Comparison of ENCODE assay signal across 8 mouse cellular contexts in genomic region chr19:8945251-8945650, GRCm38 (mm10). TPM values are rescaled to one million over a fixed set of nuclear protein-coding genes. Genes with fewer than 3 reads are reported as not detected.
DNase-seq lines count a peak whose midpoint lies in the region; ATAC-seq and TF ChIP-seq lines count a peak whose summit lies in the region.

No protein-coding gene starts in this region.

- peak overlapping the region; percentile 50 for H3K4me2 ChIP-seq in heart, embryonic 12.5 days
- H3K4me2 ChIP-seq in hindbrain, embryonic 16.5 days (ENCODE audit: low read length), result peak overlapping the region; percentile 38
- H3K4me2 ChIP-seq in midbrain, embryonic 12.5 days (replicated peaks), result peak overlapping the region; percentile 31; the same call in 1 of the 2 replicates

- peak overlapping the region; percentile 18 for H3K4me3 ChIP-seq in heart, embryonic 12.5 days
- H3K4me3 ChIP-seq in bone marrow macrophage, adult 2 months (ENCODE audit: insufficient read depth, low read length), result peak overlapping the region; percentile 56
- H3K4me3 ChIP-seq in hindbrain, embryonic 16.5 days (ENCODE audit: low read length), result peak overlapping the region; percentile 13; the same call in 1 of the 2 replicates
- peak overlapping the region; percentile 13; the same call in 1 of the 2 replicates for H3K4me3 ChIP-seq in midbrain, embryonic 12.5 days
- H3K4me3 ChIP-seq in thymus, adult 2 months (ENCODE audit: control insufficient read depth, insufficient read depth, low read length), result no peak overlapping the region

- no peak for TF ChIP-seq POLR2A in bone marrow macrophage, adult 2 months (IDR thresholded peaks at IDR 0.05; ENCODE audit: borderline replicate concordance, low read depth, low read length)
- no peak for TF ChIP-seq POLR2A in thymus, adult 2 months (IDR thresholded peaks at IDR 0.05; ENCODE audit: control insufficient read depth, extremely low read depth, insufficient read depth, low read length, poor library complexity)

- intact Hi-C loops in heart, postnatal 10 days (cut with DNase I), result no loop called here

- H3K9me3 ChIP-seq in heart, embryonic 12.5 days (replicated peaks), result no peaks in the 10 kb centered on the region
- H3K9me3 ChIP-seq in hindbrain, embryonic 16.5 days (ENCODE audit: control insufficient read depth, low read length), result no peaks in the 10 kb centered on the region
- no peaks in the 10 kb centered on the region for H3K9me3 ChIP-seq in midbrain, embryonic 12.5 days

- peaks cover 34% of the 10 kb centered on the region for H3K4me1 ChIP-seq in heart, embryonic 12.5 days (replicated peaks)
- peaks cover 24% of the 10 kb centered on the region for H3K4me1 ChIP-seq in bone marrow macrophage, adult 2 months (ENCODE audit: control insufficient read depth, insufficient read depth, low read length)
- peaks cover 22% of the 10 kb centered on the region for H3K4me1 ChIP-seq in hindbrain, embryonic 16.5 days (ENCODE audit: control insufficient read depth, insufficient read depth, low read depth, low read length)
- peaks cover 35% of the 10 kb centered on the region for H3K4me1 ChIP-seq in midbrain, embryonic 12.5 days
- H3K4me1 ChIP-seq in thymus, adult 2 months (replicated peaks; ENCODE audit: control insufficient read depth, insufficient read depth, low read length), result peaks cover 21% of the 10 kb centered on the region

- H3K36me3 ChIP-seq in heart, embryonic 12.5 days, result peaks cover 64% of the 10 kb centered on the region
- H3K36me3 ChIP-seq in hindbrain, embryonic 16.5 days (ENCODE audit: control insufficient read depth, insufficient read depth, low read length), result peaks cover 41% of the 10 kb centered on the region
- peaks cover 62% of the 10 kb centered on the region for H3K36me3 ChIP-seq in midbrain, embryonic 12.5 days
- H3K36me3 ChIP-seq in thymus, adult 2 months (ENCODE audit: control insufficient read depth, insufficient read depth, low read length), result peaks cover 52% of the 10 kb centered on the region

- no peak for TF ChIP-seq CTCF in bone marrow macrophage, adult 2 months (IDR thresholded peaks at IDR 0.05; ENCODE audit: low read depth, low read length)
- no peak for TF ChIP-seq CTCF in thymus, adult 2 months (IDR thresholded peaks at IDR 0.05; ENCODE audit: borderline replicate concordance, control insufficient read depth, extremely low read depth, insufficient read depth, low read length, poor library complexity)

- DNase-seq in heart, postnatal 10 days, result no peak
- no peak for DNase-seq in spleen, postnatal 36 days (ENCODE audit: low spot score in 2 of 2)
- DNase-seq in kidney, postnatal 36 days, result no peak
- DNase-seq in thymus, adult 2 months, result no peak

- H3K27me3 ChIP-seq in heart, embryonic 12.5 days (replicated peaks), result no peaks in the 10 kb centered on the region
- H3K27me3 ChIP-seq in hindbrain, embryonic 16.5 days (replicated peaks; ENCODE audit: control insufficient read depth, insufficient read depth, low read length), result no peaks in the 10 kb centered on the region
- no peaks in the 10 kb centered on the region for H3K27me3 ChIP-seq in midbrain, embryonic 12.5 days
- no peaks in the 10 kb centered on the region for H3K27me3 ChIP-seq in thymus, adult 2 months (ENCODE audit: control insufficient read depth, insufficient read depth, low read length)

- ATAC-seq in heart, embryonic 12.5 days (ENCODE audit: insufficient number of reproducible peaks, low FRiP score), result no peak
- no peak for ATAC-seq in hindbrain, embryonic 16.5 days
- no peak for ATAC-seq in midbrain, embryonic 12.5 days (ENCODE audit: low FRiP score, low read depth)

- H3K9ac ChIP-seq in heart, embryonic 12.5 days, result 0 out of 2 replicates have a peak overlapping the region, but pooled peaks have one; percentile 33
- no peak overlapping the region; the same call in 1 of the 2 replicates for H3K9ac ChIP-seq in hindbrain, embryonic 16.5 days (ENCODE audit: low read depth, low read length)
- no peak overlapping the region for H3K9ac ChIP-seq in midbrain, embryonic 12.5 days (replicated peaks)

- WGBS in heart, embryonic 12.5 days, result 82% methylated on average over 6 of the region's 6 CpGs
- WGBS in hindbrain, embryonic 16.5 days, result 86% methylated on average over 6 of the region's 6 CpGs
- WGBS in midbrain, embryonic 12.5 days, result 91% methylated on average over 6 of the region's 6 CpGs
- WGBS in thymus, adult 2 months, result 76% methylated on average over 6 of the region's 6 CpGs

- H3K27ac ChIP-seq in heart, embryonic 12.5 days (ENCODE audit: poor library complexity, severe bottlenecking), result peak overlapping the region; percentile 13; the same call in 1 of the 2 replicates
- H3K27ac ChIP-seq in bone marrow macrophage, adult 2 months (ENCODE audit: insufficient read depth, low read depth, low read length), result peak overlapping the region; percentile 71
- H3K27ac ChIP-seq in hindbrain, embryonic 16.5 days (ENCODE audit: low read depth, low read length), result no peak overlapping the region
- no peak overlapping the region for H3K27ac ChIP-seq in midbrain, embryonic 12.5 days (replicated peaks)
- H3K27ac ChIP-seq in thymus, adult 2 months (ENCODE audit: control insufficient read depth, insufficient read depth, low read length), result no peak overlapping the region

RNA-seq across cellular contexts. Expression of gene Mta2, which starts 3.6 kb away (rescaled TPM):
- polyA plus RNA-seq in heart, embryonic 12.5 days (2016; fragmentation: Nextera tagmentation; extraction: Ambion mirVana), result 106 and 115 TPM in 2 replicates
- total RNA-seq in heart, postnatal 10 days (2021), result 10 to 100 TPM; 54.4 to 59.5 TPM
- polyA plus RNA-seq in bone marrow macrophage, adult 2 months (2012; ENCODE audit: insufficient read depth, insufficient read length, missing spikeins), result 78.6 and 81.2 TPM in 2 replicates
- 91.3 and 103 TPM in 2 replicates for polyA plus RNA-seq in hindbrain, embryonic 16.5 days (2015; fragmentation: Nextera tagmentation; extraction: Ambion mirVana)
- 189 and 192 TPM in 2 replicates for polyA plus RNA-seq in midbrain, embryonic 12.5 days (2016; fragmentation: Nextera tagmentation; extraction: Ambion mirVana)
- polyA plus RNA-seq in thymus, adult 2 months (2012; rRNA removed), result 79.6 and 92.0 TPM in 2 replicates

RNA-seq across cellular contexts. Expression of gene Tut1, which starts 8.4 kb away (rescaled TPM):
- 17.1 and 19.4 TPM in 2 replicates for polyA plus RNA-seq in heart, embryonic 12.5 days (2016; fragmentation: Nextera tagmentation; extraction: Ambion mirVana)
- 10 to 100 TPM in 1 of 2 experiments, 1 to 10 TPM in 1; 8.5 to 10.4 TPM for total RNA-seq in heart, postnatal 10 days (2021)
- 12.5 and 14.6 TPM in 2 replicates for polyA plus RNA-seq in bone marrow macrophage, adult 2 months (2012; ENCODE audit: insufficient read depth, insufficient read length, missing spikeins)
- 23.9 and 26.3 TPM in 2 replicates for polyA plus RNA-seq in hindbrain, embryonic 16.5 days (2015; fragmentation: Nextera tagmentation; extraction: Ambion mirVana)
- 34.0 and 34.2 TPM in 2 replicates for polyA plus RNA-seq in midbrain, embryonic 12.5 days (2016; fragmentation: Nextera tagmentation; extraction: Ambion mirVana)
- polyA plus RNA-seq in thymus, adult 2 months (2012; rRNA removed), result 39.4 and 42.0 TPM in 2 replicates

RNA-seq across cellular contexts. Expression of gene Eml3, which starts 15.9 kb away (rescaled TPM):
- polyA plus RNA-seq in heart, embryonic 12.5 days (2016; fragmentation: Nextera tagmentation; extraction: Ambion mirVana), result 13.3 and 13.5 TPM in 2 replicates
- total RNA-seq in heart, postnatal 10 days (2021), result 10 to 100 TPM; 16.7 to 18.7 TPM
- polyA plus RNA-seq in bone marrow macrophage, adult 2 months (2012; ENCODE audit: insufficient read depth, insufficient read length, missing spikeins), result 33.1 and 33.7 TPM in 2 replicates
- polyA plus RNA-seq in hindbrain, embryonic 16.5 days (2015; fragmentation: Nextera tagmentation; extraction: Ambion mirVana), result 10.3 and 11.3 TPM in 2 replicates
- polyA plus RNA-seq in midbrain, embryonic 12.5 days (2016; fragmentation: Nextera tagmentation; extraction: Ambion mirVana), result 14.9 and 15.8 TPM in 2 replicates
- polyA plus RNA-seq in thymus, adult 2 months (2012; rRNA removed), result 72.3 and 73.1 TPM in 2 replicates

RNA-seq across cellular contexts. Expression of gene Rom1, which starts 16.1 kb away (rescaled TPM):
- polyA plus RNA-seq in heart, embryonic 12.5 days (2016; fragmentation: Nextera tagmentation; extraction: Ambion mirVana), result 2.4 and 2.5 TPM in 2 replicates
- total RNA-seq in heart, postnatal 10 days (2021), result 1 to 10 TPM; 6.5 to 7.1 TPM
- polyA plus RNA-seq in bone marrow macrophage, adult 2 months (2012; ENCODE audit: insufficient read depth, insufficient read length, missing spikeins), result 2.5 and 3.6 TPM in 2 replicates
- polyA plus RNA-seq in hindbrain, embryonic 16.5 days (2015; fragmentation: Nextera tagmentation; extraction: Ambion mirVana), result 2.9 and 3.0 TPM in 2 replicates
- polyA plus RNA-seq in midbrain, embryonic 12.5 days (2016; fragmentation: Nextera tagmentation; extraction: Ambion mirVana), result 2.1 and 2.2 TPM in 2 replicates
- polyA plus RNA-seq in thymus, adult 2 months (2012; rRNA removed), result 11.9 and 13.5 TPM in 2 replicates

RNA-seq across cellular contexts. Expression of gene Eef1g, which starts 21.6 kb away (rescaled TPM):
- polyA plus RNA-seq in heart, embryonic 12.5 days (2016; fragmentation: Nextera tagmentation; extraction: Ambion mirVana), result 281 and 282 TPM in 2 replicates
- total RNA-seq in heart, postnatal 10 days (2021), result 100 to 1,000 TPM; 283 to 289 TPM
- 220 and 226 TPM in 2 replicates for polyA plus RNA-seq in bone marrow macrophage, adult 2 months (2012; ENCODE audit: insufficient read depth, insufficient read length, missing spikeins)
- polyA plus RNA-seq in hindbrain, embryonic 16.5 days (2015; fragmentation: Nextera tagmentation; extraction: Ambion mirVana), result 284 and 301 TPM in 2 replicates
- polyA plus RNA-seq in midbrain, embryonic 12.5 days (2016; fragmentation: Nextera tagmentation; extraction: Ambion mirVana), result 338 and 351 TPM in 2 replicates
- 251 and 292 TPM in 2 replicates for polyA plus RNA-seq in thymus, adult 2 months (2012; rRNA removed)

Comparison
In these comparisons a context has a peak if more than half of its experiments do, and no peak if none do; other contexts are left out.
1. H3K27ac ChIP-seq: peak in heart, embryonic 12.5 days (single experiment) and bone marrow macrophage, adult 2 months (single experiment); none in hindbrain, embryonic 16.5 days (single experiment), midbrain, embryonic 12.5 days (single experiment) and thymus, adult 2 months (single experiment).
2. Peak in every context shown above with its lines, with median percentiles within 50 percentile points of each other: H3K4me2 ChIP-seq.